Mouse (Mus musculus) monocyte, adult 5-6 weeks (primary cell): Measurements from ENCODE around the gene Cd34. TPM values are rescaled to one million over a fixed set of nuclear protein-coding genes. Genes with fewer than 3 reads are reported as not detected.
A peak's percentile ranks its signal among the peaks of the same experiment; 100 is the strongest.

Experiments
- ATAC-seq: fragments of 153-309, 156-312 bp; replicated peaks from 2 replicates; pipeline ENCODE4 v1.8.0; 2017; ENCODE audit warnings: mild to moderate bottlenecking; ENCODE audit not compliant: low TSS enrichment, insufficient number of reproducible peaks, severe bottlenecking, poor library complexity, low FRiP score
- total RNA-seq: library from RNA; stranded (forward); fragments of 200-1000, 200-491, 200-594 nt; gene quantifications from 3 replicates; pipeline ENCODE4 v1.2.3, GENCODE M21; 2017

Gene Cd34
- total RNA-seq, 1 experiment from 2014 or later: 0.48 TPM

- no peak for ATAC-seq
These were observed 18.4 kb downstream of the Cd34 start for GRCm38 (mm10) chr1:194957021-194957420.

- peak; percentile 80 for ATAC-seq
These were observed 23.6 kb downstream of the Cd34 start for GRCm38 (mm10) chr1:194962181-194962580.

- ATAC-seq: no peak
These were observed 24.1 kb downstream of the Cd34 start for GRCm38 (mm10) chr1:194962712-194963111.

- ATAC-seq: no peak
These were observed 33.4 kb downstream of the Cd34 start for GRCm38 (mm10) chr1:194971980-194972379.

DNA sequence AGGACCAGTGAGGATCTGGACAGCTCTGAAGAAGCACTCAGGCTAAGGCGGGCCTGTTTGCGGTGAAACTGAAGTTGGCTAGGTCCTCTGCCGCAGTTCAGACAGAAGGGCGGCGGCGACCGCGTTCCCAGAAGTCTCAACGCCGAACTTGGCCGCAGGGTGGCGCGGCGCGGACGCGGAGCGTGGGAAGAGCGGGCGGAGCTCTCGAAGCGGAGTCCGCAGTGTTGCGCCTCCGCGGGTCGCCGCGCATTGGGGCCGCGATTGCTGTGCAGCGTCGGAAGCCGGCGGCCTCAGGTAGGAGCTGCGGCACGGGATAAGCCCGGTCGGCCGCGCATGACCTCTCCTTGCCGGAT is 37.5 kb downstream of the Cd34 start:
- ATAC-seq: peak; percentile 72

DNA sequence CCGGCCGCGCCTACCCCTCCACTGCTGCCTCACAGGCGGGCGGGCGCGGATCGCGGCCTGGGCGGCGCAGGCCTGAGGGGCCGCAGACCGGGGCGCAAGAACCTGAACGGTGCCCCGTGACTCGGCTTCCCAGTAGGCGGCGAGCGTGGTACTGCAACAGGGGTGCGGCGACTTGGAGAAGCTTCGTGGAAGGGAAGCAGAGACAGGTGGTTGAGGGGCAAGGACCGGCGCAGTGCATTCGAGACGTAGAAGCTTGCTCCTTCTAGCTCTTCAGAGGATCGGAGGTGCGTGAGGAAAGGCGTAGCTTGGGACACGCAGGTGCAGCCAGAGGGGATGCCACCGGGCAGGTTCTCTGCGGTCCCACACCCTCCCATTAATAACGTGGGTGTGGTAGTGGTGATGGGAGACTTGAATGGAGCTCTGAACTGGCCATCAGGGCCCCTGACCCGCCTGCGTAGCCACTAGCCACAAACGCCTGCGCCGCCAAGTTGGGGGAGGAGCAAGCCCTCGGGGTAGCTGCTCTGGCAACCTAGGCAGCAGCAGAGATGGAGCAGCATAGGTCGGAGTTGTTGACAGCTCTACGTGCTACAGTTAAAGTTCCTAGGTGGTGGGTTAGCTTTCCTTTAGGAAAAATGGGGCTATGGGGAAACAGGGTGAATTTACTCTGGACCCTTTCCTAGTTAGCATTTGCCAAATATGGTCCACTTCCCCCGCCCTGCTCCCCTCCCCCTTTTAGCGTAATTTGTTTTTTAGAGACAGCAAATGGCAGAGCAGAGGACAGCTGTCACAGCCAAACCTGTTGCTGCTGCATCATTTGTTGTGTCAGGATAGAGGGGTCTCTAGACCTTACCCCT is 38.1 kb downstream of the Cd34 start:
- ATAC-seq: peak; percentile 72

DNA sequence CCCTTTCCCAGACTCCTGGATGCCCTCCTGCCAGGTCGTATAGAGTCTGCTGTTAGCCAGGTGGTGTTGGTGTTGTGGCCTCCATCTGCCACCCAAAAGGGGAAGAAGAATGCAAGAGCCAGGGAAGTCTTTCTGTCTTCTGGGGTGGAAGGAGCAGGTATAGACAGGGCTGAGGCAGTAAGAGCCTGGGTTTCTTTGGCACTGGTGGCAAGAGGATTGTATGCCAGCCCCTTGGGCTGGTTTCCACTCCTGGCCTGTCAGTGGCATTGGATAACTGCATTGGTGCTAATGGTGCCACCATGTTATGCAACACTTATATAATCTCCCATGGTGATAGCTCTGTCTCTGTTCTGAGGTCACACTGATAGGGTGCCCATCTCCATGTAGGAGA is 38.7 kb downstream of the Cd34 start:
- peak; percentile 15; the same call in 1 of the 2 replicates for ATAC-seq

DNA sequence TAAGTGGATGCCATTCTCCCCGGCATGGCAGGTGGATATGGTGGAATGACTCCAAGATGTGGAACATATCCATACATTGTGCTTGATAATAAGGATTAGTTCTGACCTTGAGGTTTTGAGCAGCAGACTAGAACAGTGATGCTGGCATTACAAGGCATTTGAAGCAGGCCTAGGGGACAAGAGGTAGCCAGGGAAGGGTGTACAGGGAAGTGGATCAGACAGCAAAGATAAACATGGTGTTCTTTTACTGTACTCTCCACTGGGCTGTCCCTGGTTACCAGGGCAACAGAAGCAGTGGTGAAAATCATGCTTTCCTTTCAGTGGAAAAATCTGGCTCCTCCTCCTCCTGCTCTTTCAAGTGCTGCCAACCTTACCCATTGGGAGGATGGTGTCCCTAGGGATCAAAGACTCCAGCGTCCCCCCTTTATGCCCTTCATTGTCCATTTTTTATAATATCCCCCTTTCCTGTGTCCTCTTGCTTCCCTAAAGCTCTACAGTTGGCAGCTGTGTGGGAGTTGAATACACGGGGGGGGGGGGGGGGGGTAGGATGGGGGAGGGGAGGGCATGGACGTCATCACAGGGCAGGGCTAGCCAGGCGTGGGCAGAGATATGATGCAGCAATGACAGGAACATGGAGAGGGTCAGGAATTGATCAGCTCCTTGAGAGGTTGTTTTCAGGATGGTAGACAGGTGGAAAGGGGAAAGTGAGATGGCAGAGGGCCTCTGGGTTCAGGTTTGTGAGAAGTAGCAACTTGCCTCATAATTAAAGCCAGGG is 39.5 kb downstream of the Cd34 start:
- no peak for ATAC-seq

DNA sequence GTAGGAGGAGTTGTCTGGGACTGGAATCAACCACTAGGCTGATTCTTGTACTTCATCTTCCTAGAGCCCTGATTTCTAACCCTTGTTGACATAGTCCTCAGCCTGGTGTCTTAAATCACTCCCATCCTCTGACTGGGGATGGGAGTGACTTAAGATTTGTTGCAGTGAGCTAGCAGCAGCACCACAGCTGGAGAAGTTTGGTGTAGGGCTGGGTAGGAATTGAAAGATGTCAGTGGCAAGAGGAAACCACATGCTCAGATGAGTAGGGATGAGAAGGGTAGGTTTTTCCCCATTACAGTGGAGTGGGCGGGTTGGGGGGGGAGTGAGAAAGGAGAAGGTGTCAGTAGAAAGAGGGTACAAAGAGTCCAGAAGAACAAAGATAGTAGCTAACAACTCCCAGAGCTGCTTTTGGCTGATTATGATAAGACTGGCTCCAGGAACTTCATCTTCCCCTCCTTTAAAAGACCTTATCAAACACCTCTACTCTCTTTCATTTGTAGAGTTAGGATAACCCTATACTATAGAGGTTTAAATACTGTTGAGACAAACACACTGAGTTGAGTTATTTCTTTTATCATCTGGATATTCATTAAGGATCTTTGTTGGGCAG is 42.3 kb downstream of the Cd34 start:
- ATAC-seq: no peak

GRCm38 (mm10) chr1:194982931-194983690 is 44.5 kb downstream of the Cd34 start:
- ATAC-seq: no peak

DNA sequence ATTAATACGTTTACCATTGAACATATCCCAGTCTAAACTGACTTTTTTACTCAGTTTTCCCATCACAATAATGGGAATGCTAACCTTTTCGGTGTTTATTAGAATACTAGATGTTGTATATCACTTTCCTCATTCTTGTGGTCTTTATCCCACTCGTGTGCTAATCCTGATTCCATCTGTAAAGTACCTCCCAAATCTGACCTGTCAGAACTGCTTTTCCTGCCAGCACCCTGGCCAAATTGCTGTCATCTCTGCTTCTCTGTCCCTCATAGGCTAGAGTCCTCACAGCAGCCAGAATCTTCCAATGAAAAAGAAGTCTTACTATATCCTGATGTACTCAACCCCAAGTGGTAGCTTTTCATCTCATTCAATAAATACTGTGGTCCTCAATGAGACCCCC is 46.3 kb downstream of the Cd34 start:
- ATAC-seq: no peak

- peak; percentile 72 for ATAC-seq
These were observed 47.0 kb downstream of the Cd34 start for GRCm38 (mm10) chr1:194985442-194986210.

GRCm38 (mm10) chr1:194989024-194989423 is 50.4 kb downstream of the Cd34 start:
- no peak; the same call in 1 of the 2 replicates for ATAC-seq

- ATAC-seq: no peak
These were observed 52.4 kb downstream of the Cd34 start for GRCm38 (mm10) chr1:194990976-194991375.

DNA sequence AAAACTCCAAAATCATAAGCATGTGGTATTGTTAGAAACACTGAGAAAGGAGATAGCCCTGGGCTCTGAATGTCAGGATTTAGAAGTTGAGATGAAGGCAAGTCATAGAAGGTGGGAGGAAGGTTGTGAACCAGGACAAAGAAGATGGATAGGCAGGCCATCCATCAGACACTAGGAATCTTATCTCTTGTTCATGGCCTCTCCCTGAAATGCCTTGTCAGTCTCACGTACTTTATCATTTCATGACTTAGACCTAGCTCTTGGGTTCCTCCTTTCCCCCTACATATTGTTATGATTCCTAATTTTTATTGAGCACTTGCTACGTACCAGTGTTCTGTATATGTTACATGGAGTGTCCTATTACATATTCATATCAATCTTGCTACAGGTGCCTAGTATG is 53.0 kb downstream of the Cd34 start:
- no peak for ATAC-seq

- no peak for ATAC-seq
These were observed 54.1 kb downstream of the Cd34 start for GRCm38 (mm10) chr1:194992589-194993317.

- ATAC-seq: no peak
These were observed 54.9 kb downstream of the Cd34 start for GRCm38 (mm10) chr1:194993409-194993988.
